Mouse (Mus musculus) kidney, adult 2 months (tissue): Measurements from ENCODE around the gene Slc22a8. TPM values are rescaled to one million over a fixed set of nuclear protein-coding genes. Genes with fewer than 3 reads are reported as not detected.

Source experiments
- DNase-seq: peaks from one replicate; pipeline ENCODE4 v3.0.0; 2021
- H3K27ac ChIP-seq: fragments of 200-500 bp; 2 replicates; pipeline ENCODE4 v1.5.1; 2012; ENCODE audit warnings: low read depth, low read length, control low read depth, inconsistent platforms; ENCODE audit not compliant: insufficient read depth
- H3K27me3 ChIP-seq: fragments of 200-500 bp; replicated peaks from 2 replicates; pipeline ENCODE4 v1.6.1; 2012; ENCODE audit warnings: mild to moderate bottlenecking, moderate library complexity, low read length, inconsistent platforms; ENCODE audit not compliant: control insufficient read depth, insufficient read depth
- H3K36me3 ChIP-seq: fragments of 200-500 bp; 2 replicates; pipeline ENCODE4 v1.6.1; 2012; ENCODE audit warnings: mild to moderate bottlenecking, moderate library complexity, low read length, inconsistent platforms; ENCODE audit not compliant: control insufficient read depth, insufficient read depth
- H3K4me1 ChIP-seq: fragments of 200-500 bp; 2 replicates; pipeline ENCODE4 v1.6.1; 2011; ENCODE audit warnings: low read length; ENCODE audit not compliant: control insufficient read depth, insufficient read depth
- H3K4me3 ChIP-seq: fragments of 200-500 bp; 2 replicates; pipeline ENCODE4 v1.5.1; 2011; ENCODE audit warnings: mild to moderate bottlenecking, low read depth, low read length, control low read depth; ENCODE audit not compliant: insufficient read depth
- CTCF ChIP-seq: fragments of 200-500 bp; conservative IDR thresholded peaks from 2 replicates; pipeline ENCODE4 v1.5.1; 2011; ENCODE audit warnings: low read depth, mild to moderate bottlenecking, control low read depth, low read length, moderate library complexity, mixed read lengths; ENCODE audit not compliant: insufficient read depth, insufficient read length
- POLR2A ChIP-seq: fragments of 200-500 bp; IDR thresholded peaks from one replicate; pipeline ENCODE4 v1.6.1; 2011; ENCODE audit warnings: low read depth, low read length, control low read depth
- WGBS: fragments of 180-500 bp; shearing (Covaris S2); methylation state at CpG from one replicate; pipeline ENCODE4 v1.1.7; 2018; 5-methylcytosine and 5-hydroxymethylcytosine counted together
- polyA plus RNA-seq: library from polyadenylated mRNA; depleted of rRNA; stranded (reverse); fragments of >200 nt; gene quantifications from 2 replicates; pipeline ENCODE4 v1.2.3, GENCODE M21; 2012

The Slc22a8 gene
- polyA plus RNA-seq, 1 experiment, result 582 TPM

DNA sequence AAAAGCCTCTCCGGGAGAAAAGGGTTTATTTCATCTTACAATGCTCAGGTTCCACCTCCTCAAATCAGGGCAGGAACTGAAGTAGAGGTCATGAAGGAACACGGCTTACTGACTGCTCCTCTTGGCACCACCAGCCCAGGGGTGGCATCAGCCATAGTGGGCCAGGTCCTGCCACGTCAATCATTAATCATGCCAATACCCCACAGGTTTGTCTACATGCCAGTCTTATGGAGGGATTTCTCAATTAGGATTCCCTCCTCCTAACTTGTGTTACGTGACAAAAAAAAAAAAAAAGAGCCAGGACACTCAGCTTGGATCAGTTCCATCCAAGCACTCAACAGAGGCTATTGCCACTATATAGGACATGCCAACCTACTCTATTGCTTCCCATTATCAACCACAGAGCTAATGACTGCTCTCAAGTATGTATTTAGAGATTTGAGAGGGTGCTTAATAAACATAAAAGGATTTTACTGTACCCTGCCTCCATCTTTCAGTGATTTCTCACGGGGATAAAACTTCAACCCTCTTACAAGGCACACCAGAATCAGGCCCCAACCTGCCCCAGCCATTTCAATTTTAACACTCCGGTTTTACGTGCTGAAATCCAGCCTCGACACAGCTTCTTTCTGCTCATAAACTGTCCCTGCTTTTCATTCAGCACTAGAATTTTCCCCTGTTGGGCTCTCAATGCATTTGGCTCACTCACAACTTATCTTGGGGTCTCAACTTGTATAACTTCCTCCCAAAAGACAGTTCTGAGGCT lies 20.5 kb downstream of the Slc22a8 start:
- TF ChIP-seq CTCF (no peak), POLR2A (no peak)
- WGBS, result 70% methylated on average over 8 of the region's 8 CpGs
- H3K36me3 ChIP-seq, result no peaks in the 10 kb centered on the region; the same call in 1 of the 2 replicates
- H3K27me3 ChIP-seq, result no peaks in the 10 kb centered on the region
- peak; percentile 80 for DNase-seq
- H3K27ac ChIP-seq, result peak overlapping the region; percentile 47
- H3K4me3 ChIP-seq, result no peak overlapping the region
- H3K4me1 ChIP-seq, result peaks cover 22% of the 10 kb centered on the region

DNA sequence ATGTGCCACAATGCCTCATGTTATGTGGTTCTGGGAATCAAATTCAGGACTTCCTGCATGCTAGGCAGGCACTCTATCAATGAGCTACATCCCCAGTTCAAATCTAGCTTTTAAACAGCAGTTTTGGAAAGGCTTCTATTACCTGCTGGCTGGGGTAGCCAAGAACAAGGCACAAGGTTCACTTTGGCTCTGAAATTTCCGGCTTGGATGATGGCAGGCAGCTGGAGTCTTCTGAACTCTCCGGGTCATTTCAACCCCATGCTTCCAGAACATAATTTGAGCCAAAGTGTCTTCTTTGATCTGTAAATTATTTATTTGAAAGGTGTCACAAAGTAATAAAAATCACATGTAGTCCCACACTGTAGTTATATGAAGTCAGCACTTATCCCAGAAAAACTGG lies 22.1 kb downstream of the Slc22a8 start:
- Histone ChIP-seq H3K27ac (peak overlapping the region; percentile 98), H3K36me3 (no peaks in the 10 kb centered on the region; the same call in 1 of the 2 replicates), H3K4me1 (peaks cover 22% of the 10 kb centered on the region), H3K4me3 (no peak overlapping the region), H3K27me3 (no peaks in the 10 kb centered on the region)
- TF ChIP-seq POLR2A, result no peak
- TF ChIP-seq CTCF, result no peak
- peak; percentile 91 for DNase-seq
- WGBS, result 27% methylated on average over 2 of the region's 2 CpGs

- DNase-seq, result no peak
- H3K27me3 ChIP-seq, result no peaks in the 10 kb centered on the region
- 57% methylated on average over 2 of the region's 2 CpGs for WGBS
- H3K4me1 ChIP-seq, result peaks cover 22% of the 10 kb centered on the region
- no peaks in the 10 kb centered on the region for H3K36me3 ChIP-seq
- H3K4me3 ChIP-seq, result no peak overlapping the region
- TF ChIP-seq CTCF (no peak), POLR2A (no peak)
- peak overlapping the region; percentile 98; the same call in 1 of the 2 replicates for H3K27ac ChIP-seq
Measured at GRCm38 (mm10) chr19:8614343-8614742, 23.3 kb downstream of the Slc22a8 start.

GRCm38 (mm10) chr19:8616314-8616713 lies 25.3 kb downstream of the Slc22a8 start:
- DNase-seq, result peak; percentile 48
- Histone ChIP-seq H3K4me3 (no peak overlapping the region), H3K36me3 (no peaks in the 10 kb centered on the region; the same call in 1 of the 2 replicates), H3K4me1 (peaks cover 16% of the 10 kb centered on the region), H3K27me3 (no peaks in the 10 kb centered on the region), H3K27ac (no peak overlapping the region)
- 36% methylated on average over 4 of the region's 4 CpGs for WGBS
- TF ChIP-seq POLR2A (no peak), CTCF (no peak)

DNA sequence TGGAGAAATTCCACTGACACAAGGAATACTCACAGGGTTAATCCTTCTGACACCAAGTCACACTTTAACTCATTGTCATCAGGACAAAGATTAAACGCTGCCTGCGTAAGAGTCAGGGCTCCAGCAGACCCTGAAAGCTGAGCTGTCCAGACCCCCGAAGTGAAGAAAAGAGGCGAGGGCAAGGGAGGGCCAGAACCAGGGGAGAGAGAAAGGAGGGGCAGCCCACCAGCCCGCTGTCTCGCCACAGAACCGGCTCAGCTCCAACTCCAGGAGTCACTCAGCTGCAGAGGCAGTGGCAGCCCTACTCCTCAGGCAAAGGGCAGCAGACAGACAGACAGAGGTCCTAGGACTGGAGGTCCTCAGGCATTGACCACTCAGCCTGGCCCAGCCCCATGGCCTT lies 26.9 kb downstream of the Slc22a8 start, which contains the start of gene Slc22a6:
TSS of gene Slc22a6 (plus strand) at position 136 of the 400 bp plus-strand sequence.
- H3K4me3 ChIP-seq, result peak within 1 kb of the TSS; percentile 77
- no peaks in the 10 kb centered on the region for H3K27me3 ChIP-seq
- no peak for TF ChIP-seq CTCF
- TF ChIP-seq POLR2A, result no peak
- DNase-seq, result peak; percentile 83
- H3K36me3 ChIP-seq, result no peaks in the 10 kb centered on the region; the same call in 1 of the 2 replicates
- peaks cover 8% of the 10 kb centered on the region for H3K4me1 ChIP-seq
- peak within 1 kb of the TSS; percentile 94 for H3K27ac ChIP-seq
- 20% methylated on average over 7 of the region's 7 CpGs for WGBS

- Histone ChIP-seq H3K4me3 (peak overlapping the region; percentile 10), H3K4me1 (no peaks in the 10 kb centered on the region), H3K36me3 (peaks cover 1% of the 10 kb centered on the region; the same call in 1 of the 2 replicates), H3K27ac (peak overlapping the region; percentile 18; the same call in 1 of the 2 replicates), H3K27me3 (no peaks in the 10 kb centered on the region)
- no peak; the same call in 1 of the 2 replicates for TF ChIP-seq CTCF
- no peak for TF ChIP-seq POLR2A
- DNase-seq, result peak; percentile 55
- WGBS, result 81% methylated on average over 7 of the region's 7 CpGs
Measured at GRCm38 (mm10) chr19:8621098-8621497, 30.0 kb downstream of the Slc22a8 start.

DNA sequence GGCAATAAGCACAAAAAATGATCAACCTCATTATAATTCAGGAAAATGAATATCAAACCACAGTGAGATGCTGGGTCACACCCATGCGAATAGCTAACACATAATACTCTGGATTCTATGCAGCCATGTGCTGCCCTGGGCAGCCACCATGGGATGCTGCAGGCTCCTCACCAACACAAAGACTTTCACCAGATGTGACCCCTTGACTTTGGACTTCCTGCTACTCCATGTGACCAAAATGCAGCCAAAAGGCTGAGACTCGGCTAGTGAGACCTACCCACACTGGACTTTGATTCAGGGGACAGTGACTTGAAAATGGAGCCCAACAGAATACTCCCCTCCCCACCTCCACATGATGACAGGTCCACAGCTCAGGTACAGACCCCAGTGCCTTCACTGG lies 39.2 kb downstream of the Slc22a8 start:
- DNase-seq, result peak; percentile 91
- H3K4me3 ChIP-seq, result no peak overlapping the region
- no peaks in the 10 kb centered on the region for H3K27me3 ChIP-seq
- peaks cover 4% of the 10 kb centered on the region; the same call in 1 of the 2 replicates for H3K4me1 ChIP-seq
- H3K36me3 ChIP-seq, result no peaks in the 10 kb centered on the region
- TF ChIP-seq CTCF (peak; percentile 34; the same call in 1 of the 2 replicates), POLR2A (no peak)
- WGBS, result 47% methylated on average over 2 of the region's 2 CpGs
- peak overlapping the region; percentile 74 for H3K27ac ChIP-seq
